Mouse (Mus musculus) retina, embryonic 14.5 days (tissue): ENCODE data around the gene Klc4.

Experiments used
- DNase-seq: peaks from one replicate; pipeline ENCODE4 v3.0.0-alpha.2; 2015; ENCODE audit warnings: low spot score

Klc4 gene

DNA sequence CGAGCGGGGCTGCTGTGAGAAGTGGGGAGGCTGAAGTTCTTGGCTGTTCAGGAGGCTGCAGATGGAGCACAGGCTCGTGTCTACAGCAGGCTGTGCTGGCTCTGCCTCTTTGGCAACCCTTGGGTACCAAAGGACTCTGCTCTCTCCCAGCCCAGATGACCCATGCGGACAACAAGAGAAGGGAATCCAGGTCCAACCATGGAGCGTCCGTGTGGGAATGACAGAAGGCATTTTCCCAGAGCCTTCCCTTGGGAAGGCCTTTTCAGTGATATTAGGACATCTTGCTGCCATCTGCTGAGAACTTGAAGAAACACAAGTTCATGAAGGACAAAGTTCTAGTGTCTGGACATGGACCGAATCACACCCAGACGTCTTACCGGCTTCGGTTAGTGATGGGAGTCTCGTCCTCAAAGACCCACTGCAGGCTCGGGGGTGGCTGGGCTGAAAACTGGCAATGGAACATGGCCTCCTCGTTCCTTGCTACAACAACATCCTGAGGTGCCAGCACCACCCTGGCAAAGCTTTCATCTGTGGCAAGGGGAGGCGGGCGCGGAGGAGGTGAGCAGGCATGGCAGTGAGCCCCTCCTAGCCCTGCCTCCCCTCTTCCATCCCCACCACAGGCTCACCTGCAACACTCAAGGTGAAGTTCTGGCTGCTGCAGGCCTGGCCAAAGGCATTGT lies 56.0 kb downstream of the Klc4 start:
- DNase-seq: no peak

DNA sequence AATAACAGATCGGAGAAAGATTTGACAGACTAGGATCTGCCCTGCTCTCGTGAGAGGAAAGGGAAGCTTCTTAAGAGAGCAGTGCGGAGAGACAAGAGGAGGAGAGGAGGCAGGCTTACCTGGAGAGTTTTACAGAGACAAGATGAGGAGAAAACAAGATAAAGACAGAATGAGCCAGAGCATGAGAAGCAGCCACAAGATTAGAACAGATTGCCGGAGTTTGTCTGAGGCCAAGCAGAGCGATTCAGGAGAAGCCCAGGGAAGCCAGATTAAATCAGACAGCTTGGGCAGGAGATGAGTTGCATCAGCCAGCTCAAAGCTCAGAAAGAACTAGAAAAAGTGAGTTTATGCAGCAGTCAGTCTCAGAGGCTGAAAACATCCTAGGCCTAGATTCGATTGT lies 56.9 kb downstream of the Klc4 start:
- DNase-seq: no peak

DNA sequence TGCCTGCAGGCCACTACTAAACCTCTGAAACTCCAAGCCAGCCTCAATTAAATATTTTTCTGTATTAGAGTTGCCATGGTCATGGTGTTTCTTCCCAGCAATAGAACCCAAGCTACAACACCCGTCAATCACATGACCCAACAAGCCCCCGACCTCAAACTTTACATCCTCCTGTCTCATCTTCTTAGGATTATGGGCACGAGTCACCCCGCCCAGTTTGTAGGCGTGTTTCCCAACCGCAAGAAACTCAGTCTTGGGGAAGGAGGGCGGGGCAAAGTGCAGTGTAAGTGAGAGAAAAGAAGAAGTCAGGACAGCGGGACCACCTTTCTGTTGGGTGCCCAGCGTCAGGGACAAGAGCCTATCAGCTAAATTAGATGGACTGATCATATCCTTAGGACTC lies 57.6 kb downstream of the Klc4 start:
- DNase-seq: no peak

DNA sequence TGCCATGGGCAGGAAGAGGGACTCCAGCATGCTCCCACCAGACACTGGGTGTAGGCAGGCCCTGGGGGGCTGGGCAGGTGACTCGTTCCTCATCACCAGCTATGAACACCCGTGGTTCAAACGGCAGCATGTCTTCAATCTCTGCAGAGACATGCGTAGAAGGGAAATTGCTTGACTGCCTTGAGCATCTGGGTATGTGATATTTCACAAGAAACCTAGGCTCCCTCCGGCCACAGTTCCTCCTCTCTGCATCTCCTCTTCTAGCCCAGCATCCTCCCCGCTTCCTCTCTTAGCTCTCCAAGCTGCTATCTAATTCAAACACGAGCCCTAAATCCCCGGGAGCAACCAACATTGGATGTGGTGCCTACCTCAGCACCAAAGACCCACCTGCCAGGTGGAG lies 59.5 kb downstream of the Klc4 start:
- DNase-seq: no peak
